Mouse (Mus musculus) MEL (cell line): ENCODE data around the gene Hsd17b13. TPM values are rescaled to one million over a fixed set of nuclear protein-coding genes. Genes with fewer than 3 reads are reported as not detected.

ENCODE experiments used
- DNase-seq: peaks from one replicate; pipeline ENCODE4 v3.0.0; 2011; ENCODE audit warnings: low read depth, low spot score
- H3K27ac ChIP-seq: 2 replicates; pipeline ENCODE4 v1.5.1; 2012; ENCODE audit warnings: low read depth, mild to moderate bottlenecking, control low read depth, low read length, moderate library complexity; ENCODE audit not compliant: control insufficient read depth
- H3K27me3 ChIP-seq, 2 experiments: fragments of 150-350 bp in 1 of 2; sonication (generic) in 1 of 2; 2 replicates each; pipeline ENCODE4 v1.6.1; 2012; ENCODE audit warnings: low read length in 2 of 2, mild to moderate bottlenecking in 2 of 2, improper control_type of control experiment in 1 of 2, moderate library complexity in 1 of 2; ENCODE audit not compliant: insufficient read depth in 2 of 2, control insufficient read depth in 1 of 2
- H3K36me3 ChIP-seq, 2 experiments: 2 replicates each; pipeline ENCODE4 v1.6.1; 2012 to 2014; ENCODE audit warnings: low read length in 2 of 2, improper control_type of control experiment in 1 of 2, inconsistent platforms in 1 of 2, mild to moderate bottlenecking in 1 of 2; ENCODE audit not compliant: insufficient read depth in 2 of 2, control insufficient read depth in 1 of 2
- H3K4me1 ChIP-seq, 2 experiments: fragments of 150-350 bp in 1 of 2; sonication (generic) in 1 of 2; 2 replicates each; pipeline ENCODE4 v1.6.1; 2012; ENCODE audit warnings: low read length in 2 of 2, improper control_type of control experiment in 1 of 2, mild to moderate bottlenecking in 1 of 2; ENCODE audit not compliant: insufficient read depth in 2 of 2, control insufficient read depth in 1 of 2
- H3K4me3 ChIP-seq, 2 experiments: fragments of 150-350 bp in 1 of 2; sonication (generic) in 1 of 2; 2 replicates each; pipeline ENCODE4 v1.5.1; 2012; ENCODE audit warnings: low read depth in 2 of 2, low read length in 2 of 2, mild to moderate bottlenecking in 2 of 2, moderate library complexity in 2 of 2, control low read depth in 1 of 2, improper control_type of control experiment in 1 of 2; ENCODE audit not compliant: control insufficient read depth in 1 of 2, insufficient read depth in 1 of 2
- H3K79me2 ChIP-seq: 2 replicates; pipeline ENCODE4 v1.6.1; 2012; ENCODE audit warnings: mild to moderate bottlenecking, low read length, moderate library complexity; ENCODE audit not compliant: control insufficient read depth, poor library complexity, insufficient read depth
- H3K9ac ChIP-seq: 2 replicates; pipeline ENCODE4 v1.6.1; 2012; ENCODE audit warnings: low read depth, mild to moderate bottlenecking, control low read depth, low read length, moderate library complexity; ENCODE audit not compliant: control insufficient read depth, poor library complexity, severe bottlenecking
- H3K9me3 ChIP-seq: fragments of 150-350 bp; sonication (generic); replicated peaks from 2 replicates; pipeline ENCODE4 v1.6.1; 2012; ENCODE audit warnings: mild to moderate bottlenecking, low read length, improper control_type of control experiment, moderate library complexity; ENCODE audit not compliant: insufficient read depth
- BHLHE40 ChIP-seq: IDR thresholded peaks from 2 replicates; pipeline ENCODE4 v1.6.1; 2012; ENCODE audit warnings: low read depth, mild to moderate bottlenecking, inconsistent platforms, low read length, improper control_type of control experiment, borderline replicate concordance
- CHD2 ChIP-seq: IDR thresholded peaks from 2 replicates; pipeline ENCODE4 v1.6.1; 2011; ENCODE audit warnings: low read length, improper control_type of control experiment
- CTCF ChIP-seq, 3 experiments: IDR thresholded peaks in 2 of 3; conservative IDR thresholded peaks in 1 of 3; 2 replicates each; pipeline ENCODE4 v1.5.1; 2011 to 2012; ENCODE audit warnings: low read length in 3 of 3, low read depth in 2 of 3, mild to moderate bottlenecking in 2 of 3, improper control_type of control experiment in 1 of 3, inconsistent platforms in 1 of 3, mixed read lengths in 1 of 3, moderate library complexity in 1 of 3; ENCODE audit not compliant: control insufficient read depth in 1 of 3, insufficient read depth in 1 of 3, poor library complexity in 1 of 3, severe bottlenecking in 1 of 3
- ELF1 ChIP-seq: IDR thresholded peaks from 2 replicates; pipeline ENCODE4 v1.6.1; 2014; ENCODE audit warnings: low read depth, mild to moderate bottlenecking, inconsistent platforms, low read length, improper control_type of control experiment, moderate library complexity
- ETS1 ChIP-seq: IDR thresholded peaks from 2 replicates; pipeline ENCODE4 v1.6.1; 2012; ENCODE audit warnings: low read depth, mild to moderate bottlenecking, inconsistent platforms, low read length, improper control_type of control experiment, moderate library complexity
- GABPA ChIP-seq: IDR thresholded peaks from 2 replicates; pipeline ENCODE4 v1.6.1; 2012; ENCODE audit warnings: low read depth, mild to moderate bottlenecking, inconsistent platforms, low read length, improper control_type of control experiment, moderate library complexity
- GATA1 ChIP-seq: IDR thresholded peaks from 2 replicates; pipeline ENCODE4 v1.6.1; 2011; ENCODE audit warnings: low read depth, low read length, improper control_type of control experiment
- KAT2A ChIP-seq: conservative IDR thresholded peaks from 2 replicates; pipeline ENCODE4 v1.6.1; 2012; ENCODE audit warnings: low read depth, low read length, improper control_type of control experiment, inconsistent platforms
- MEF2A ChIP-seq: IDR thresholded peaks from 2 replicates; pipeline ENCODE4 v1.6.1; 2014; ENCODE audit warnings: low read depth, mild to moderate bottlenecking, inconsistent platforms, low read length, improper control_type of control experiment; ENCODE audit not compliant: poor library complexity, insufficient replicate concordance, severe bottlenecking; ENCODE audit errors: extremely low read depth
- MXI1 ChIP-seq: IDR thresholded peaks from 2 replicates; pipeline ENCODE4 v1.6.1; 2011; ENCODE audit warnings: mild to moderate bottlenecking, low read depth, low read length, improper control_type of control experiment
- NELFE ChIP-seq: IDR thresholded peaks from 2 replicates; pipeline ENCODE4 v1.6.1; 2011; ENCODE audit warnings: low read depth, low read length, improper control_type of control experiment
- NRF1 ChIP-seq: IDR thresholded peaks from 2 replicates; pipeline ENCODE4 v1.6.1; 2014; ENCODE audit warnings: low read depth, mild to moderate bottlenecking, inconsistent platforms, low read length, improper control_type of control experiment, moderate library complexity; ENCODE audit not compliant: poor library complexity, insufficient read depth, severe bottlenecking
- POLR2A ChIP-seq, 2 experiments: IDR thresholded peaks; 2 replicates each; pipeline ENCODE4 v1.6.1; 2011 to 2012; ENCODE audit warnings: low read length in 2 of 2, mild to moderate bottlenecking in 2 of 2, control low read depth in 1 of 2, improper control_type of control experiment in 1 of 2, low read depth in 1 of 2, moderate library complexity in 1 of 2; ENCODE audit not compliant: control insufficient read depth in 1 of 2, insufficient read depth in 1 of 2, poor library complexity in 1 of 2
- POLR2AphosphoS2 ChIP-seq: IDR thresholded peaks from 2 replicates; pipeline ENCODE4 v1.6.1; 2011; ENCODE audit warnings: low read length, improper control_type of control experiment
- POLR2AphosphoS5 ChIP-seq: IDR thresholded peaks from 2 replicates; pipeline ENCODE4 v1.6.1; 2012; ENCODE audit warnings: low read depth, borderline replicate concordance, mild to moderate bottlenecking, inconsistent platforms, low read length, moderate library complexity, mixed read lengths
- RAD21 ChIP-seq: IDR thresholded peaks from 2 replicates; pipeline ENCODE4 v1.6.1; 2011; ENCODE audit warnings: mild to moderate bottlenecking, low read depth, low read length, improper control_type of control experiment
- RCOR1 ChIP-seq: IDR thresholded peaks from 2 replicates; pipeline ENCODE4 v1.6.1; 2012; ENCODE audit warnings: low read depth, mild to moderate bottlenecking, inconsistent platforms, low read length, improper control_type of control experiment
- SIN3A ChIP-seq: IDR thresholded peaks from 2 replicates; pipeline ENCODE4 v1.6.1; 2012; ENCODE audit warnings: low read length, improper control_type of control experiment, inconsistent platforms
- SMC3 ChIP-seq: IDR thresholded peaks from 2 replicates; pipeline ENCODE4 v1.6.1; 2011; ENCODE audit warnings: low read depth, low read length, improper control_type of control experiment
- TAL1 ChIP-seq: IDR thresholded peaks from 2 replicates; pipeline ENCODE4 v1.6.1; 2012; ENCODE audit warnings: mild to moderate bottlenecking, inconsistent platforms, low read length, moderate library complexity, mixed read lengths
- TBP ChIP-seq: IDR thresholded peaks from 2 replicates; pipeline ENCODE4 v1.8.0; 2011; ENCODE audit warnings: low read depth, low read length, improper control_type of control experiment
- TCF12 ChIP-seq: IDR thresholded peaks from 2 replicates; pipeline ENCODE4 v1.6.1; 2014; ENCODE audit warnings: low read depth, mild to moderate bottlenecking, inconsistent platforms, low read length, improper control_type of control experiment, moderate library complexity
- USF2 ChIP-seq, 2 experiments: IDR thresholded peaks; 2 replicates each; pipeline ENCODE4 v1.6.1; 2011 to 2012; ENCODE audit warnings: improper control_type of control experiment in 2 of 2, low read length in 2 of 2, borderline replicate concordance in 1 of 2, inconsistent platforms in 1 of 2, low read depth in 1 of 2, mild to moderate bottlenecking in 1 of 2; ENCODE audit not compliant: insufficient read depth in 1 of 2
- ZC3H11A ChIP-seq: IDR thresholded peaks from 2 replicates; pipeline ENCODE4 v1.6.1; 2012; ENCODE audit warnings: low read depth, mild to moderate bottlenecking, inconsistent platforms, low read length, improper control_type of control experiment
- ZKSCAN1 ChIP-seq: IDR thresholded peaks from 2 replicates; pipeline ENCODE4 v1.6.1; 2012; ENCODE audit warnings: low read depth, mild to moderate bottlenecking, inconsistent platforms, low read length, improper control_type of control experiment, moderate library complexity
- ZNF384 ChIP-seq: IDR thresholded peaks from 2 replicates; pipeline ENCODE4 v1.6.1; 2012; ENCODE audit warnings: low read depth, mild to moderate bottlenecking, inconsistent platforms, low read length, improper control_type of control experiment
- polyA plus RNA-seq, 2 experiments: library from polyadenylated mRNA; stranded (reverse) in 1 of 2; unstranded in 1 of 2; fragments of >175 nt in 1 of 2; fragments of >200 nt in 1 of 2; gene quantifications; 2 replicates each; pipeline versions ENCODE4 v1.2.1 to v1.2.4; 2012; ENCODE audit warnings: low replicate concordance in 2 of 2, low read depth in 1 of 2; ENCODE audit not compliant: insufficient read length in 2 of 2, insufficient read depth in 1 of 2, missing spikeins in 1 of 2
- total RNA-seq: library from RNA; depleted of rRNA; stranded (reverse); fragments of 300-350 nt; gene quantifications from 2 replicates; pipeline ENCODE4 v1.2.3, GENCODE M21; 2012

The Hsd17b13 gene
- total and polyA plus RNA-seq, 3 experiments = 0.08 TPM; not detected in 2

- peaks cover 0 to 15% of the 10 kb centered on the region in 2 experiments; a peak in 2 of 4 replicates for H3K36me3 ChIP-seq
- no peaks in the 10 kb centered on the region for H3K27me3 ChIP-seq
- TF ChIP-seq MEF2A (no peak), TCF12 (no peak), BHLHE40 (no peak), ZNF384 (no peak), ZKSCAN1 (no peak), TAL1 (no peak), TBP (no peak), ZC3H11A (no peak), NELFE (no peak), POLR2A (IDR thresholded peaks at IDR 0.05; ENCODE audit: control insufficient read depth in 1 of 2, insufficient read depth in 1 of 2, low read depth in 1 of 2, low read length in 2 of 2, poor library complexity in 1 of 2) (no peak), NRF1 (no peak), SMC3 (no peak), KAT2A (no peak)
- H3K4me1 ChIP-seq = peaks cover 0 to 21% of the 10 kb centered on the region in 2 experiments; a peak in 3 of 4 replicates
- H3K9ac ChIP-seq = no peak overlapping the region
- DNase-seq = no peak
- H3K79me2 ChIP-seq = no peaks in the 10 kb centered on the region
- no peak overlapping the region for H3K27ac ChIP-seq
- H3K9me3 ChIP-seq = no peaks in the 10 kb centered on the region
- H3K4me3 ChIP-seq = no peak overlapping the region
These were observed 60.4 kb downstream of the Hsd17b13 start for GRCm38 (mm10) chr5:103916595-103917356.

GRCm38 (mm10) chr5:103914335-103915226 is 62.6 kb downstream of the Hsd17b13 start:
- H3K27me3 ChIP-seq = no peaks in the 10 kb centered on the region
- H3K9ac ChIP-seq = no peak overlapping the region
- H3K36me3 ChIP-seq = peaks cover 0 to 14% of the 10 kb centered on the region in 2 experiments; a peak in 2 of 4 replicates
- no peak overlapping the region for H3K4me3 ChIP-seq
- DNase-seq = peak; percentile 55
- H3K79me2 ChIP-seq = peaks cover 5% of the 10 kb centered on the region; the same call in 1 of the 2 replicates
- peaks cover 3 to 17% of the 10 kb centered on the region in 2 experiments for H3K4me1 ChIP-seq
- no peak overlapping the region for H3K27ac ChIP-seq
- no peaks in the 10 kb centered on the region for H3K9me3 ChIP-seq
- no peak for TF ChIP-seq RCOR1
- 0 out of 2 replicates have a peak, but pooled peaks have one; percentile 15 for TF ChIP-seq SIN3A
- no peak for TF ChIP-seq ZKSCAN1
- no peak for TF ChIP-seq USF2 (IDR thresholded peaks at IDR 0.05; ENCODE audit: borderline replicate concordance in 1 of 2, insufficient read depth in 1 of 2, low read depth in 1 of 2, low read length in 2 of 2)
- TF ChIP-seq GATA1 = no peak
- TF ChIP-seq ELF1 = no peak
- TF ChIP-seq POLR2AphosphoS2 = no peak
- TF ChIP-seq TAL1 = no peak
- no peak for TF ChIP-seq MXI1
- peak in 2 of 3 experiments; percentile 54 to 56; a peak in 4 of 6 replicates for TF ChIP-seq CTCF (IDR thresholded peaks at IDR 0.05 in 2 of 3, conservative IDR thresholded peaks at IDR 0.05 in 1 of 3; ENCODE audit: control insufficient read depth in 1 of 3, insufficient read depth in 1 of 3, low read depth in 2 of 3, low read length in 3 of 3, poor library complexity in 1 of 3, severe bottlenecking in 1 of 3)
- TF ChIP-seq ZC3H11A = peak; percentile 15; the same call in 1 of the 2 replicates
- TF ChIP-seq ZNF384 = no peak
- TF ChIP-seq RAD21 = peak; percentile 39
- 0 out of 2 replicates have a peak, but pooled peaks have one; percentile 7 for TF ChIP-seq ETS1
- no peak for TF ChIP-seq CHD2
- no peak for TF ChIP-seq POLR2A (IDR thresholded peaks at IDR 0.05; ENCODE audit: control insufficient read depth in 1 of 2, insufficient read depth in 1 of 2, low read depth in 1 of 2, low read length in 2 of 2, poor library complexity in 1 of 2)
- TF ChIP-seq SMC3 = peak; percentile 50
- no peak for TF ChIP-seq POLR2AphosphoS5
- no peak for TF ChIP-seq KAT2A
- TF ChIP-seq GABPA = no peak
